Mouse (Mus musculus) ovary, postnatal 14 days (tissue): ENCODE measurements at regions not wholly inside any gene's neighbourhood (a gene's known extent, or its start where the extent isn't known, plus 50 kb on each side); places are given as distances from the start of the nearest gene placed in this dataset.
"Not testable (repeated sequence)": the region's sequence is repeated elsewhere in the genome, so short reads cannot be mapped to it uniquely, and the experiment has no call there.

Experiments used
- DNase-seq: peaks from one replicate; pipeline ENCODE4 v3.0.0; 2022; ENCODE audit warnings: low spot score

DNA sequence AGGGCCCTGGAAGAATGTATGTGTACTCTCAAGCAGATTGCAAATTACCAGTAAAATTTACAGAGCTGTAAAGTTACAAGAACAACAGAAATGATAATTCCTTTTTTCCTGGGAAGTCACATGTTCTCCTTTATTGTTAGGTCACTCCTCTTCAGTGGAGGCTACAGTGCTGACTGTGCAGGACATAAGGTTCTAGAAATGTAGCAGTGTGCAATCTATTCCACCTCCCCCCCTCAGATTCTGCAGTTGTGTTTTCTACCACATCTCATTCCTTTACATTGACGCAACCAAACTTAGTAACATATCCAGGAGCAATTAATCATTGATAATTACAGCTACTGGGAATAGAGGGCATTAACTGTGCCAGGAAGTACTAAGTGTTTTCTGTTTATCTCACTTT lies 385.3 kb upstream of the Tnc start:
- DNase-seq = no peak

DNA sequence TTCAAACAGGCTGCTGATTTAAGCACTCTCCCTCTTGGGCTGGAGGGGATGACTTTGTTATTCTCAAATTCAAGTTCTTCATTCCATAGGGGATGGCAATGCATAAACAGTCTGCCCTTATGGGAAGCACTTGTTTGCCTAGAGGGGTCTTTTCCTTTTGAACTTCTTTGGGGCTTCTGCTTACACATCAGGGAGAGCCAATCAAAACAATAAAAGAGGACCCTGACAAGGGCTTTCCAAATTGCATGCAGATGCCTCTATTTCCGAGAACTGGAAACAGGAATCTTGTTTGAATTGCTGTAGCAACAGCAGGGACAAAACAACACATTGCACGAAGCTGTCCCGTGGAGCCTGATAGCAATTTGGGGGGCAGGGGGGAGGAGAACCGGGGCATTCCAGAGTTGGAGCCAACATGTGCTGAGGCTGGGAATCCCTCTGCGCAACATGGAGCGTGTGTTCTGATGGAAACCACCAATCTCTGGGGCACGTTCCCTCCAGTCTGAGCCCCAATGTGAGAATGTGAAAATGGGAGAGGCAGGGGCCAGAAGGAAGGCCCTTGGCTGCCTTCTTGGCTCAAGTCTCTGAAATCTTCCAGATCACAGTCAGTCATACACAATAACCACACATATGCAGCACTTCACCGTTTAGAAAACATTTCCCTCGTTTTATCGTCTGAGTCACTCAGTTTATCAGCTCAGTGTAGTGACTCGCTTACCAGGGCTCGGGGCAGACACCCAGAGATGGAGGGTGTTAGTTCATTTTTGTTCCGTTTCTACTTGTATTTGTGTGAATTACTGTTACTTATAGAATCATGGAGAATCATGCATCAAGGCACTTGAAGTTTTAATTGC lies 391.2 kb upstream of the Tnc start:
- DNase-seq = no peak

GRCm38 (mm10) chr4:64451442-64451841 lies 404.6 kb upstream of the Tnc start:
- DNase-seq = no peak

GRCm38 (mm10) chr4:64451946-64452345 lies 405.1 kb upstream of the Tnc start:
- no peak for DNase-seq

DNA sequence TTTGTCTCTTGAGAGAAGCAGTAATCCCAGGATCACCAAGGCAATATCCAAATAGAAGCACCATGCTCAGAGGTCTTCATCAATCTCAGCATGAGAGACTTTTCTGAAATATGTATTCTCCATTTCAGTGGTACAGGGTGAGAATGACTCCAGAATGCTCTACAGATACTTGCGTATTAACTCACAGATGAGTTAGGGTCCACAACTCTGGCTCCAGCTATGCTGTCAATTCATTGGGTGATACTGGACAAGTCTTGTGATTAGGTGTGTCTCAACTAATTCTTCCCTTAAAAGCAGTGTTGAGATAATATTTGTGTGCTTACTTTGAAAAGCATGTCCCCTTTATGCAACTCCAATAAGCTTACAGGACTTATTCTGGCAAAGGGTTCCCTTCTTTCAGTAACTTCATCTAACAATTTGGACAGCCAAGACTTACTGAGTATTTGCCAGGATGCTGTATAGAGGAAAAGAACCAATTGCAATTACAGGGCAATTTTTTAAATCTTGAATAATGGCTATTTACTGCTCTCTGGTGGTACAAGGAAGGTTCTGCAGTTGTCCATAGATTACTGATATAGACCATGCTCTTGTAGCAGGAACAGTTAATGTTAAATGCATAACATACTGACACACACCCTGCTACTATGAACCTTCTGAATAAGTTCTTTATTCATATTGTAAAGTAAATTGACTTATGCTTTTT lies 445.6 kb upstream of the Tnc start:
- no peak for DNase-seq

DNA sequence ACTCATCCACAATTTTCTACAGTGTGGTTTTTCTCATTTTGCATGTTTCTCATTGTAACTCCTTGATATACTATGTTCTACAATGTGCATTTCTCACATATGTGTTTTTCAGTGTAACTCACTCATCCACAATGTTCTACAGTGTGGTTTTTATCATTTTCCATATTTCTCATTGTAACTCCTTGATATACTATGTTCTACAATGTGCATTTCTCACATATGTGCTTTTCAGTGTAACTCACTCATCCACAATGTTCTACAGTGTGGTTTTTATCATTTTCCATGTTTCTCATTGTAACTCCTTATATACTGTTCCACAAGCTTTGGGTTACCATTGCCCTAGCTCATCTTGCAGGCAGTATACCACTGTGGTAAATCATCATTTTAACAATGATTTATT lies 450.9 kb upstream of the Tnc start:
- not testable (repeated sequence) for DNase-seq

GRCm38 (mm10) chr4:64500635-64501395 lies 454.0 kb upstream of the Tnc start:
- DNase-seq = no peak

GRCm38 (mm10) chr4:64521883-64522282 lies 475.1 kb upstream of the Tnc start:
- DNase-seq = no peak

GRCm38 (mm10) chr4:64527724-64528332 lies 481.0 kb upstream of the Tnc start:
- DNase-seq = no peak

DNA sequence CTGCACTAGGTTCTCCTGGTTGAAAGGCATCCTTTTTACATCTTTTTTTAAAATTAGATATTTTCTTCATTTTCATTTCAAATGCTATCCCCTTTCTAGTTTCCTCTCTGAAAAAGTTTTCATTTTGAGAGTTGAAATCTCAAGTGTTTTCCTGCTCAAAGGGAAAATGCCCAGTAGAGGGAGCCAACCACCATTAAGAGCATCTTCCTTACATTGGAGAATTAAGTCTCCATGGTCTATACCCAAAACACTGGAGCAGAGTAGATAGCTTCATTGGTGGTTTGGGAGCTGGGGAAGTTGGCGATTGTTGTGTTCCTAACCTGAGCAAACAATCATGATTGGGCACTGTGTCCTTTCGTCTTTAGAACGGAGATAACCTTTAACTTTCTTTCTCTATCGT lies 483.8 kb upstream of the Tnc start:
- peak; percentile 7 for DNase-seq

DNA sequence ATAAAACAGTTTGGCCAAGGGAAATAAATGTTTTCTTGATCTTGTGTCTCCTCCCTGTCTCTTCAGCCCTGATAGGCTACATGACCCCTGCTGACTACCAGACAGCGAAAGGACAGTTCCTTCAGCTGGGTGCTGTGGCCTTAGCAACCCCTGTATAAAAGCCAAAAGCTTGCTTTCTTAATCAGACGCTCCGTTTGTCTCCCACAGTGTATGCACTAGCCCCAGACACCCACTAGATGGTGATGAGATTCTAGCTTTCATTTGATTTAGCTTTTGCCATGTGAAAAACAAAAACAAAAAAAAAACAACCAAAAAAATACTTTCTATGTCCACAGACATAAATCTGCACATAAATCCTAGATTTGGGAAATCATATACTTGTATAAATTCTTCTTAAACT lies 486.2 kb upstream of the Tnc start:
- peak; percentile 13 for DNase-seq

GRCm38 (mm10) chr4:64535554-64536253 lies 488.9 kb upstream of the Tnc start:
- no peak for DNase-seq

DNA sequence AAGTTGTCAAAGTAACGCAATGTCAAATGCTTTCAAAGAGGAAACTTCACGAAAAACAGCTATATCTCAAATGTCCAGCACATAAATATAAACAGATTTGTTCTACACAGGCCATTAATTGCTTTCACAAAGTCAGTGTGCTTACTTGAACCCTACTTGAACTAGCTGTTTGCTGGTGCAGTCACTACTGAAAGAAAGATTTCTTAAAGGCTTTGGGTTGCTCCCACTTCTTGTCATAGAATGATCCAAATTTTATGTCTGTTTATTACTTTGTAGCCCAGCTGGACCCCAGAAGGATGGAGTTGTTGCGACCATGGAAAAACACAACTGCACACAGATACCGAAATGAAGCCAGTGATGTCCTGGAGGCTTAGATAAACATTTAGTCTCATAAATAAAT lies 491.2 kb upstream of the Tnc start:
- DNase-seq = no peak

GRCm38 (mm10) chr4:64544576-64545185 lies 497.9 kb upstream of the Tnc start:
- DNase-seq = no peak

- no peak for DNase-seq
These were observed 499.6 kb upstream of the Tnc start for GRCm38 (mm10) chr4:64546386-64546785.

DNA sequence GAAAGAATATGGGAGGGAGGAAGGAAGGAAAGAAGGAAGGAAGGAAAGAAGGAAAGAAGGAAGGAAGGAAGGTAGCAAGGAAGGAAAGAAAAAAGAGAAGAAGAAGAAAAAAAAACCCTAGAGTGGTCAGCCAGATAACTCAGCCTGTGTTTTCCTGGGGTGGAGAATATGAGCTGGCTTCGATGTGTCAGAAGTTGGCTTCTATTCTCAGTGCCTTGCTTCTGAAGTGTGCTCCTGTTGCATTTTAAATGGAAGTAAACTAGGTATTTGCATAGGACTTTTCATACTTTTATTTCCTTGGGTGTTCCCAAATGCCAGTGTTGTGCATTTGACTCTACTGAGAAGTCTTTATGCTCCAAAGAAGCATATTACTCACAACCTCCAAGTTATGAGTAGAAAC lies 515.7 kb upstream of the Tnc start:
- DNase-seq = no peak

DNA sequence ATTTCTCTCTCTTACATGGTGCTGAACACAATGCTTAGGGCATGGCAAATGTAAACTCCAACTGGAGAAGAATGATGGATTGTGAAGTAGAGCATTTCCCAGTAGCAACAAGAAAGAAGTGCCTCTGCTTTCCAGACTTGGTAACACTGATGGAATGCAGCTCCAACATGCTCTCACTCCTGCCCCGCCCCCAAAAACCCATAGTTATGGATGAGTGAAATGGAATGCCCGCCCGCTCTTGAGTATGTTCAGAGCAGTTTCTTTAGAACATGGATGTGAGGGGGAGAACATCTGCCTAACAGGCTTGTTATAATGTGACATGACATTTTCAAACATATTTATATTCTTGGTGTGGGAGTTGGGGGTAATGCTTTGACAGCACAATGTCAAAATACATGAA lies 517.2 kb upstream of the Tnc start:
- no peak for DNase-seq

DNA sequence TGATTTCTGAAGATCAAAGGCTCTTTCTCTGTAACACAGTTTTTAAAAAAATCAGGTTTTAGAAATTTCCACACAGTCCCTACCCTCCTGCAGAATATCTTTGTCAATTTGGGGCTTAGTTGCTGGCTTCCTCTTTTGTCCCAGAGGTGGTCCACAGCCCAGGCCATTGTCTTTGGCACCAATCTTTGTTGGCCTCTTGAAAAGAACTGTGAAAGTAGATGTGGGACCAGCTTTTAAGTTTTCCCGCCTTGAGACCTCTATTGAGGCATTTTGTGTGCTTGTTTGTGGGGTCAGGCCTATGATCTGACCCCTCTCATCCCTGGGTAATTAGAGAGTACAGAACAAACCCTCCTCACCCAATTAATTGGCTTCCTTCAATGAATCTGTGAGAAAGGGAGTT lies 523.9 kb upstream of the Tnc start:
- no peak for DNase-seq

GRCm38 (mm10) chr4:64575901-64576300 lies 529.1 kb upstream of the Tnc start:
- no peak for DNase-seq

DNA sequence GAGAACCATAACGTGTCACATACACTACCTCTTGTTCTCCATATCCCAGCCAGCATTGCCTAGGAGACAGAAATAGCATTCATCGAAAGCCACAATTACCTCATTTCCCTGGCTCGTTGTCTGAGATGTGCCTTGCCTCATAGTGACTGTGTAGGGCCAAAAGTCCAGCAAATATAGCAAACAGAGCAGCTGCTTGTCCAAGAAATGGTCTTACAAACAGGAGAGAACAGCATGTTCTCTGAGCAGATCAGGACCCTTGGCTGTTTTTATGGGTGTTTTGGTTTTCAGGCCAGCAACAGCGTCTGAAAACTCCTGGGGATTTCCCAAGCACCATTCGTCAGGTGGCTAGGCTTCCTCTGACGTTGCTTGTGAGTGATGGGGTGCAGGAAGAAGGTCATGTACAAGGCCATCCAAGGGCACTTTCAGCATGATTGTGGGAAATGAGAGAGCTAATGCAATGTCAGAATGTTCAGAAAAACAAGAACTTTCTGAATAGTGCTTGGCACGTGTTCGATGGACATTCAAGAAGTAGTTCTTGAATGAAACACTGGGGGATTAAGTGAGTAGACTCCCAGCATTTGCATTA lies 528.9 kb upstream of the Pappa start:
- DNase-seq = peak; percentile 28

GRCm38 (mm10) chr4:64598465-64598864 lies 525.5 kb upstream of the Pappa start:
- DNase-seq = no peak
